9 mouse cellular contexts compared by ENCODE assay signal in genomic region chr9:41028470-41028869, GRCm38 (mm10). TPM values are rescaled to one million over a fixed set of nuclear protein-coding genes. Genes with fewer than 3 reads are reported as not detected.
A peak's percentile ranks its signal among the peaks of the same experiment; 100 is the strongest.
DNase-seq lines count a peak whose midpoint lies in the region; ATAC-seq and TF ChIP-seq lines count a peak whose summit lies in the region.
"Had no signal": no experiment of that assay in that cellular context is flagged by ENCODE, and none has a peak within 500 bp of the region (broad histone marks: within the 10 kb centered on the region; RNA-seq: fewer than 3 reads in every experiment).

No protein-coding gene starts in this region.

- no peaks in the 10 kb centered on the region for H3K4me1 ChIP-seq in kidney, embryonic 16.5 days (ENCODE audit: insufficient read depth, low read length)
- H3K4me1 ChIP-seq in E14TG2a.4 (replicated peaks; ENCODE audit: low read depth, low read length), result no peaks in the 10 kb centered on the region

- H3K27me3 ChIP-seq in kidney, embryonic 16.5 days (ENCODE audit: insufficient read depth, low read length), result no peaks in the 10 kb centered on the region
- no peaks in the 10 kb centered on the region for H3K27me3 ChIP-seq in E14TG2a.4 (ENCODE audit: insufficient read depth, low read length)

- H3K36me3 ChIP-seq in kidney, embryonic 16.5 days (ENCODE audit: insufficient read depth, low read length), result no peaks in the 10 kb centered on the region
- H3K36me3 ChIP-seq in E14TG2a.4 (ENCODE audit: insufficient read depth, low read length), result no peaks in the 10 kb centered on the region

- peak; percentile 73 for TF ChIP-seq CTCF in E14TG2a.4 (conservative IDR thresholded peaks at IDR 0.05; ENCODE audit: low read length)

- no peak overlapping the region for H3K4me2 ChIP-seq in kidney, embryonic 16.5 days (replicated peaks; ENCODE audit: low read depth, low read length)

- H3K9ac ChIP-seq in kidney, embryonic 16.5 days (replicated peaks; ENCODE audit: low read length), result no peak overlapping the region

- peak; percentile 68 for DNase-seq in kidney, adult 18-20 months
- DNase-seq in adrenal gland, postnatal 25 days, result peak; percentile 43
- DNase-seq in forelimb bud, embryonic 11.5 days (ENCODE audit: low read depth, low spot score), result peak; percentile 42
- DNase-seq in left cerebral cortex, postnatal 4 days, result peak; percentile 68
- DNase-seq in right cerebral cortex, postnatal 10 days (ENCODE audit: low spot score in 2 of 2), result peak; percentile 64 to 73
- DNase-seq in ovary, postnatal 10 days (ENCODE audit: low spot score), result no peak

- H3K9me3 ChIP-seq in kidney, embryonic 16.5 days (ENCODE audit: low read length), result no peaks in the 10 kb centered on the region
- peaks cover under 1% of the 10 kb centered on the region for H3K9me3 ChIP-seq in E14TG2a.4 (ENCODE audit: low read length)

- no peak for ATAC-seq in kidney, embryonic 16.5 days (ENCODE audit: low FRiP score, low TSS enrichment)

- intact Hi-C loops in left cerebral cortex, postnatal 4 days (cut with DNase I), result no loop called here

- no peak overlapping the region for H3K4me3 ChIP-seq in kidney, embryonic 16.5 days (ENCODE audit: low read length)
- H3K4me3 ChIP-seq in E14TG2a.4 (replicated peaks; ENCODE audit: low read length), result no peak overlapping the region

- no peak overlapping the region for H3K27ac ChIP-seq in kidney, embryonic 16.5 days (ENCODE audit: low read length)

- WGBS in kidney, embryonic 16.5 days, result 52% methylated on average over 5 of the region's 5 CpGs

RNA-seq across cellular contexts. Expression of gene Crtam, which starts 24.0 kb away (rescaled TPM):
- 0.27 and 0.32 TPM in 2 replicates for polyA plus RNA-seq in kidney, embryonic 16.5 days (2015; fragmentation: Nextera tagmentation; extraction: Ambion mirVana)
- 0.15 TPM in 1 of 2 replicates, not detected in the other for total RNA-seq in adrenal gland, postnatal 25 days (2021)
- total RNA-seq in left cerebral cortex, postnatal 4 days (2021), result under 1 TPM; 0.14 to 0.18 TPM
- polyA plus RNA-seq: lung, embryonic 16.5 days had no signal
